Mouse (Mus musculus): ENCODE data around the gene Resp18.

The Resp18 gene

DNA sequence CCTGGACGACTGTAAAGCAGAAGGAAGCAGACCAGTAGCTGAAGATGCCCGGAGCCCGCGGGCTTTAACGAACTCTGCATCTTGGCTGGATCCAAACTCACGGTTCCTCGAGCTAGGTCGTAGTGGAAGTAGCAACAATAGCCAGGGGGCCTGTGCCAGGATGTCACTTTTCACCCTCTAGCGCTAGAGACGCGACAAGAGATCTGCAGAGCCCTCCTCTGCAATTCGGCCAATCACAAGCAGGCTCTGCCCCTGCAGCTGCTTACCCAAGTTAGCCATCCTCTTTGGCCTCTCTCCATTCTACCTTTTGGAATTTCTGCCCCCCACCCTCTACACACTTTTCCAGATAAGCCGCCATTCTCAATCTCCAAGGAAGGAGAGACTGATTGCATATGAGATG, at the start of gene Resp18:
Resp18 (minus strand) TSS at position 188 of the 400 bp plus-strand sequence.
- DNase-seq, result no peak

DNA sequence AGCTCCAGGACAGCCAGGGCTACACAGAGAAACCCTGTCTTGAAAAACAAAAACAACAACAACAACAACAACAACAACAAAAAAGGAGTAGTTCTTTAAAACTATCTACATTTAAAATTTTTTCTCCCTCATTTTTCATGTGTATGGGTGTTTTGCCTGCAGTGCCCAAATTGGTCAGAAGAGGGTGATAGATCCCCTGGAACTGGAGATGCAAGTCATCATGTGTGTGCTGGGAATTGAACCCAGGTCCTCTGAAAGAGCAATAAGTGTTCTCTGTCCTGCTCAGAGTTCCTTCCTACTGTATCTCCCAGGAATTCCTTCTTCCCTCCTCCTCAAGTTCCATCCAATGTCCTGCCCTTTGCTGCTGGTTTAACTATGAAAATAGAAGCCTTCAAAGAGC, 49.2 kb upstream of the Resp18 start:
- DNase-seq, result no peak

DNA sequence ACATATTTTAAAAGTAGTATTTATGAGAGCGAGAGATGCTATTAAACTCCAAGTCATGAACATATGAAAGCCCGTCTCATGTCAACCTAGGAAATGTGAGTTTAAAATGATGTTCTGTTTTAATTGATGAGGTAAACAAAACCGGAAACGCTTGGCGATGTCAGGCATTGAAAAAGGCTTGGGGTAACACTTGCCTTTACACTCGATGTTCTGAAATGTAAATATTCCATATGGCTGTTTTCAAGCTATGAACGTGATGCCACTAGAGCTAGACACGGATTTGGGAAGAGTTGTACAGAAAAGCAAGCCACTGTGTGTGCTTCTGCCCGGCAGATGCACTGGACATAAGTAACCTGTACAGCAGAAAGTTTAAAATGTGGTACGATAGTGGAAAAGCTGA, 41.0 kb upstream of the Resp18 start:
- DNase-seq, result no peak

DNA sequence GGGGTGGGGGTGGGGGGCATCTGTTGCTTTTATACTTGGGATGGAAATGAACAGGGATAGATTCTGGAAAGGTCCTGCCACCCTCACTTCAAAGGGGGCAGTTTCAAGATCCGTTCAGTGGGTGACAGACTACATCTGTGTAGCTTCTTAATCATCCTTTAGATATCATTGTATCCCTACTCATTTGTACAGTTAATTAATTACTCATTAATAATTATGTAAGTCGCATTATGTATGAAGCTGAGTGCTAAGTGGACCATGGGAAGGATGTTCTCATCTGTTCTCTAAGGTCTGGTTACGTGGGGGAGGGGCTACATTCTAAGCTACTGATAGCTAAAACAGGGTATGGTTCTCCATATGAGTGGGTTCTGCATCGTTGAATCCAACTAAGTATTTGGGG, 40.5 kb upstream of the Resp18 start:
- peak in 1 of 2 experiments; percentile 18 for DNase-seq

DNA sequence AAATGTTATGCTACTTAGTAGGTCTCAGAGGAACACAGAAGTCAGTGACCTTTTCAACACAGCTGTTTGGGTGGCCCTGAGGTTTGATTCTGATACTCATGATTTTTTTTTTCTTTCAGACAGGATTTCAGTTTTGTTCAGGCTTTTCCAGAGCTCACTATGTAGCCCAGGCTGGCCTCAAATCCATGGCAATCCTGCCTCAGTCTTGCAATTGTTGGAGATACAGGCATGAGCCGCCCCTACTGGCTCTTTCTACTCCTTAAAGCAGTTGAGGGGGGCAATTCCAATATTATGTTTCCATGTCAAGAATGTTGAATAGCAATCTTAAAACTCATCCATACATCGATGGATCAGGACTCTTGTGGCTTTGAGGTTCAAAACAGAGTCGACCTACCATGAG, 40.1 kb upstream of the Resp18 start:
- DNase-seq, result peak in 1 of 2 experiments; percentile 21

DNA sequence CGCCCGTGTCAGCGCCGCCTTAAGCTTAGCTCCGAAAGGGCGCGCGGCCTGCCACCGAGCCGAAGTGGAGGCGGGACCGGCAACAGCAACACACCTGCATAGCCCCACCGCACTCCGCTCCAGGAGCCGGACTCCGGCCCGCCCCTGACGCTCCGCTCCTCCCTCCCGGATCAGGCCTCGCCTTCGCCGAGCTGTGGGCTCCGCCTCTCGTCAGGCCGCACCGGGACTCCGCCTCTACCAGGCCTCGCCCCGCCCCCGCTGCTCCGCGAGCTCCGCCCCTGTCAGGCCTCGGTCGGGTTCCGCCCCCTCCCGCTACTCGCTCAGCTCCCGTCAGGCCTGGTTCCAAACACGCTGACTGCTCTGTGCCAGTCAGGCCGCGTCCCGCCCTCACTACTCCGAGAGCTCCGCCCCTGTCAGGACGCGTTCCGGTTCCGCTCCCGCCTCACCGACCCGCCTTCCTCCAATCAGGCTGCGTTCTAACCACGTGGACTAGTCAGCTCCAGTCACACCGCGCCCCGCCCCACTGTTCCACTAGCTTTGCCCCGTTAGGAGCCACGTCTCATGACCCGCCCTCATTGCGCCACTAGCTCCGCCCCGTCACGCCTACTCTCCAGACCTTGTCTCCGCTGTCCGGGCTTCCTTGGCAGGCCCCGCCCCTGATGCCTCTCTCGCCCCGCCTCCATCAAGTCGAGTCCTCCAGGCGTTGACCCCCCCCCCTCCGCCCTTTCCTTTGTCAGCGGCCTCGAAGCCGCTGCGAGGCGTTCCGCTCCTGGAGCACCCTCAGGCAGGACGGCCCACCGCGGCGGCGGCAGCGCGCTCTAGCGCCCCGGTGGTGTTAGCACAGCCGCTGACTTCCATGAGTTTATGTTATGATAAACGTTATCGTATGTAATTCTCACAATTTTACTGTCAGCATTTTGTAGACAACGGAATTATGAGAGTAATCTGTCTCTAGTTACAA, 39.3 kb upstream of the Resp18 start, which contains the start of gene Dnpep:
Dnpep (minus strand) TSS at position 750 of the 961 bp plus-strand sequence.
- DNase-seq, result peak; percentile 100

DNA sequence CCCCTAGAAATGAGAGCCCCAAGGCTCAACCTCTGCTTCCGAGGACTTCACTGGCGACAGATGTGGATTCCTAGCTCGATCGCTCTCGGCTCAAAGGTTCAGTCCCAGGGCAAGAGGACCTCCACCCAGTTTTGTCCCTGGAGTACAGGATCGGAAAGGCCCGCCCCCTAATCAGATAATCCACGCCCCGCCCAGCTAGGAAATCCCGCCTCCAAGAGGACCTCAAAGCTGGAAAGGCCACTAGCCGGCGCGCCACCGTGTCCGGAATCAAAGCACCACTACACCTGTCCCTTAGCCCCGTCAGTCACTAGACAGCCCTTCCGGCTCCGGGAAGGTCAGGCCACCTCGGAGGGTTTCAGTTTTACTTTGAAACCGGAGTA, 38.6 kb upstream of the Resp18 start:
- DNase-seq, result peak; percentile 91 to 93

DNA sequence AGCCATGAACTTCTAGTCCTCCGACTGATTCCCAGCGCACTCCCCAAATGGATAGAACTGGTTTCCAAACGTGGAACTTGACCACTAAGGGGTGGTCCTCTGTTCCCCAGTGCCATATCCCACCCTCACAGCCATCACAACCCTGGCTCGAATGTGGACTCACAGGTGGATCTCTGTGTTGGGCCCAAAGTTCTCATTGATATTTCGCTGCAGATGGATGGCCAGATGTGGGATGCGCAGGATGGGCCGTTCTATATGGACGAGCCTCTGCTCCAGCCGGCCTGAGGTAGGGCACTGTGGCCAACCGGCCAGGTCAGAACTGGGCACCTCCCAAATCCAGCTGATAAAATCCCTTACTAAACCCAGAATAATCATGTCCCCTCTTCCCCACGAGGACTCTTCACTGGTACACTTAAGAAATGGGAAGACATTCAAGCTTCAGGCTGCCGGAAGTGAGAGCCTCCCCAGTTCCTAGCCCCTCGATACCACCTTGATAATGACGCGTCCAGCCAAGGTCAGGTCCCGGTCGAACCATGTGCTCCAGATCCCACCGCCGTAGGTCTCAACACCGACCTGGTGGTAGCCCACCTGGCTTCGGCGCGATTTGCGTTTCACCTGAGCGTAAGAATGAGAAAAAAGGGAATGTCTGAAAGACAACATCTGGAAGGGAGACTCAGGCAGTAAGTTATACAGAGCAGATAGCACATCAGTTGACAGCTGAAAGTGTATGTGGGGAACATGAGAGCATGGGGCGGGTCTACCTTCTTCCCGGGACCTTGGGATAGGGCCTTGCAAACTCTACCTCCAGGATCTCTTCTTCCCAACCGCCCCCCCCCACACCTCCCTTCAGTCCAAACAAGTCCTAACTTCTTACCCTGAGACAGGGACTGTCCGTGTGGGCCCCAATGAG, 37.5 kb upstream of the Resp18 start:
- peak in 1 of 2 experiments; percentile 25 for DNase-seq

DNA sequence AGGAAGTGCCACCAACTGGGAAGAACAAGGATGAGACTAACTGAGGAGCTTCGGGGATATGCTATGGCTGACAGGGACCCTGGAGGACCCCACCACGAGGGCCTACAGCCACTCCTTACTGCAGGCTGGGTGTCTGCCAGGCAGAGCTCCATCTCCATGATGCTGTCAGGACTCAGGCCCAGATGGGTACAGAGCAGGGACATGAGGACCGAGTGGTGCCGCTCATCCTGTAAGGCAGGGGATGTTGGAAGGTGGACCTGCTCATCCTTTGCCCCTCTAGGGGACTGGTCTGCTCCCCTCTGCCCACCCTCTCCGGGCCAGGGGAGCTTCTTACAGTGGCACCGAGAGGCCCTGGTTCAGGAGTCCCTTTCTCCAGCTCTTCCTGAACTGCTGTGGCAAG, 36.8 kb upstream of the Resp18 start:
- no peak for DNase-seq

DNA sequence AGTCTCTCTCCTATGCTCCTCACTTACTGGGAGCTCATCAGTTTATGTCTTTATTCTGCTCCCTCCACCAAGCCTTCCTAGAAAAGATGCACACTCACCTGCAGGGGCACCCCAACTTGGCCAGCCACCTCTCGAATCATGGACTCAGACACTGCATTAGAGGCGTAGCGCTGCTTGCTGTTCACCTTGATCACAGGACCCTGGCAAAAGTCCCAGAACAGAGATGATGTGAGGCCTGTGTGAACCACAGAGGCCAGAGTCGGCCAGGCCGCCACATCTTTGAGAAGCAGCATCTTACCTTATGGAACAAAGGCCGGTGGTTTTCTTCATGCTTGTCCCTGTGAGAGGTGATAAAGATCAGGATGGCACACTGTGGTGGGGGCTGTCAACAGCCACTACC, 33.5 kb upstream of the Resp18 start:
- no peak for DNase-seq

DNA sequence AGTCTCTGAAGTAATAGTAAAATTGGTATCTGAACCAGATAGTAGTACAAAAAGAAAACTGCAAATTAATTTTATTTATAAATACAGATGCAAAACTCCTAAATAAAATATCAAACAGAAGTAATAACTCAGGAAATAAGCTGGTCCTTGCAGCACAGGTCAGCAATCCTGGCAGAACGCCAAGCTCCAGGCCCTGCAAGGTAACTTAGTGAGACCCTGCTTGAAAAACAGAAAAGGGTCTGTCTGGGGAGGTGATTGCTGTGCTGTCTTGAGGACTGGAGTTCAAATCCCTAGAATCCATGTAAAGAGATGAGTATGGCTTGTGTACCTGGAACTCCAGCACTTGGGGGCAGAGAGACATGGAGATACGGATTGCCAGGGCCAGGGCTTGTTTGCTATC, 26.4 kb upstream of the Resp18 start:
- DNase-seq, result no peak

DNA sequence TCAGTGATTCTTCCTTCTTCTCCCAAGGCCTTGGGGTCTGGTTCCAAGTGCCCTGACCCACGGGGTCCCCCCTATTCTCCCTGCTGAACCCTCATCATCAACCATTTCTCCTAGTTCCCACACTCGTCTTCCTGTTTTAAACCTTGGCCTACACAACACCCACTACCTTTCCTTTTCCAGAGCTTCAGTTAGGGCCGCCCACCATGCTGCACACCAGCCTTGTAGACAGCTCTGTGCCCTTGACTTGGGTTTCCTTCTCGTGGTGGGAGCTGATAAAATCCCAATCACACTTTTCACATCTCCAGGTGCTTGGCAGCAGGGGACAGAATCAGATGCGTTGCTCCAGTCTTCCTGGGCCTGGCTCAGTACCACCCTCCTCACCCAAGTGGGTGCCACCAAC, 16.1 kb upstream of the Resp18 start:
- no peak for DNase-seq

DNA sequence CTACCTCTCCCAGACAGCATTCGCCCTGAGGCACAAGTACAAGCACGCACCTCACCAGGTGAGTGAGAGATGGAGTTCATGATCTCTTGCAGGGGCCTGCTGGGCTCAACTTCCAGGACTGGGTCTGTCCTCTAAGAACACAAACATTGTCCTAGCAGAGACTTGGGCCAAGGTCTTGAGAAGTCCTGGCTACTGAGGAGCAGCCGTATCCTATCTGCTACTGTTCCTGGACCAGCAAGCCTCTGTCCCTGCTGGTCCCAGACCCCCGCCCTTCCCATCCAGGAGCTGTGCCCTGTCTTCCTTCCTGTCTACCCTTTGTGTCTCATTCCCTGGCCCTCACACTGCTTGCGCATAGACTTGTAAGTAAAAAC, 15.1 kb upstream of the Resp18 start:
- no peak for DNase-seq

DNA sequence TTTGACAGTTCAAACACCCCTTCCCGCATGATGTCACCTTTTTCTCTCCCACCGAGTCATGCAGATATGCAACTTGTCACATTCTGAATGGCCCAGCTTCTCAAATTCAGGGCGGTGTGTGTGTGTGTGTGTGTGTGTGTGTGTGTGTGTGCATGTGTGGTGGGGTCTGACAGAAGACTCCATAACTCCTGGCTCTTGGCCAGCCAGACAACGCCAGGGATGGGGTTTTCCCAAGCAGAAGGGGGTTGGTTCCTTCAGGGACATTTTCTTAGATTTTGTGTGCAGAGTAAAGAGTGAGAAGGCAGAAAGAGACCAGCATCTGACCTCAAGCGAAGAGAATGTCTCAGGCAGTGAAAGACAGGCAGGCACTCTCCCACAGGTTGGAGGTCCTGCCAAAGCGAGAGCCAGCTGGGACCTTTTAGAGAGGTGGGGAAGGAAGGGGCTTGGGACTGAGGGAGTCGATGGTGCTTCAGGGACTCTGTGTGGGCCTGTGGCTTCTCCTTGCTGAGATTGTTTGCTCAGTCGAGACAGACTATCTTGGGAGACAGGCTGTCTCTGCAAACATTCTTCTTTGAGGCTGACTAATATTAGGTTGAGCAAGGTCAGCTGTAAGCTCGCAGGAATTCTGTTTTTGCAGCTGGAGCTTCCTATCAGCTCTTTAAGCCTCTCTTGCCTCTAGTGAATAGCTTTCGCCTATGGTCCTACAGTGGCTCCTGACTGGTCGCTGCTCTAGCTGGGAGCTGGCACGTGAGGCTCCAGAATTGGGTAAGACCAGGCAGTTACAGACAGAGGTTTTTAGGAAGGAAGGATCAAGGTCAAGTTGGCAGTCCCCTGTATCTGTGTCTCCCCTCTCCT, 14.5 kb upstream of the Resp18 start:
- no peak for DNase-seq

DNA sequence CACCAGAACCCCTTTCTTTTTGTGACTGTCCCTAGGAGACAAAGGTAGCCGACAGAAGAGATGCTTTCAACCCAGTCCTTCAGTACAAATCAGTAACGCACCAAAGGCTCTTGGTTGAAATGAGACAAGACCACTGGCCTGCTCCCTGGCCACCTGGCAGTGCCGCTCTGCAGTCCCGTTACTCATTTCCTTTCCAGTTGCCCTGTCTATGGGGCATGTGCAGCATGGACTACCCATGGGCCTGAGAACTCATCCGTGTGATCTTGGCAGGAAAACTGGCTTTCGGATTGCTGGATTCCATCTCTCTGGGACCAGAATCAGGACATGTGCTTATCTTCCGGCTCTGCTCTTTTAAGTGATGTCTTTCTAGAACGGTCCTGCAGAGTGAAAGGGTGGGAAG, 13.1 kb upstream of the Resp18 start:
- no peak for DNase-seq

DNA sequence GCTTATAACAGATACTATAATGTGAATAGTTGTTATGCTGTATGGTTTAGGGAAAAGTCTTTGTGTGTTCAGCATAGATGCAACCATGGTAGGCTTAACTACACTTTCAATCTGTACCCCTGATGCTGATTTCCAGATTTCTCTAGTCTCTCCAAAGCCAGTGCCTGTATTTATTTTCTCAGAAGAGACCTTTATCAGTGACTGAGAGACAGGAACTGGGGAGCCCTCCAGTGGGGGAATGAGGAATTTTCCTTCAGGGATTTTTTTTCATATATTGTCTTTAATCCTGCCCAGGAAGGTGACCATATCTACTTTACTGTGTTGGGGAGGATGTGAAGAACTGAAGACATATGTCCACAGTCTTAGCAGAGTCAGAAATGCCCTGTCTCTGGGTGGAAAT, 12.4 kb upstream of the Resp18 start:
- peak in 1 of 2 experiments; percentile 26 for DNase-seq

DNA sequence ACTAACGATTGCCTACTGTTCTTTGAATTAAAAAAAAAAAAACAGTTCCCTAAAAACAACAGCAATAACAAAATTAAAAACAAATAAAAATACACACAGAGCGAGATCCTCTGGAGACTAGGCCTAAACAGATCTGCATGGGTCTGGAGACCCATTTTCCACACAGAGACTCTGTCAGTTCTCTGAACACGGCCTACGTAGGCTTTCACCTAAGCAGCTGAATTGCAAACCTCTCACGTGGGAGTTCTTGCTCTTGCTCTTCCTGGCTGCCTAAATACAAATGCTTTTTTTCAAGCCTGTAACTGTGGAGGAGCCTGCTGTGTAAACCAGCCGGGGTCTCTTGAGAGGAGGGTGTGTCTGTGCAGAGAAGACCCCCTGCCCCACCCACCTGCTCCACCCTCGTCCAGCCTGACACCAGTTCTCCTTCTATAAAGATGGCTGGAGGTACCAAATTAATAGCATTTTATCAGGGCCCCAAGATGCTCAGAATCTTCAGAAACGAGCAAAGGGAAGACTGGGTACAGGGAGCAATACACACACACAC, 11.7 kb upstream of the Resp18 start:
- DNase-seq, result no peak

DNA sequence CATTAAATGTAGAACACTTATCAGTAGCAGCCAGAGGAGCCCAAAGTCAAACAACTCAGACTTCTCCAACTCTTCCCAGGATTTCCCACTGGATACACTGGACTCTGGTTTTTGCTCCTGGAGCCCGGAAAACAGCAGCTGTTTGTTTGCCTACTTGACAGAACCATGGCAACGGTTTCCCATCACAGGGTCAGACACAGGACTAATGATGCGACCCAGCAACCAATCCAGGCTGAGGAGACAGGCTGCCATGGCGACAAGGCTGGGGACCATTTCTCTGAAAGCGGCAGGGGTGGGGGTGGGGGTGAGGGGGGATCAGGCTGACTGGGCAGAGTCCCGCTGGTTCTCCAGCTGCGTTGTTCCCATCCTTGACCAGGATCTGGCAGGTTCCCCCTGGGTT, 11.2 kb upstream of the Resp18 start:
- no peak for DNase-seq

DNA sequence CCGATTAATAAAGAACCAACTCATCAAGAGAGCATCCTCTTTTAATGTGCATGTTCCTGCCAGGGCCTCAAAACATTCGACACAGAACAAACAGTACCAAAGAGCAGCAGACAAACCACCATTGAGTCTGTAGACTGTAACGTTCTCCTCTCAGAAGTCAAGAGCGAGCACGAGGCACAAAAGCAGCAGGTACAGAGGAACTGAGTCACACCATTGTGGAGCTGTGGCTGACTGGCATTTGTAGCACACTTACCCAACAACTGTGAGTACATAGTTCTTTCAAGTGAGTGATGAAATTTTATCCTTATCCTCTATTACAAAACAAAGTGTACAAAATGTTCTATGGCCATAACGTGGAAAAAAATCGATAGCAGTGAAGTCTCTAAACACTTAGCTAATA, 6.7 kb upstream of the Resp18 start:
- DNase-seq, result no peak

DNA sequence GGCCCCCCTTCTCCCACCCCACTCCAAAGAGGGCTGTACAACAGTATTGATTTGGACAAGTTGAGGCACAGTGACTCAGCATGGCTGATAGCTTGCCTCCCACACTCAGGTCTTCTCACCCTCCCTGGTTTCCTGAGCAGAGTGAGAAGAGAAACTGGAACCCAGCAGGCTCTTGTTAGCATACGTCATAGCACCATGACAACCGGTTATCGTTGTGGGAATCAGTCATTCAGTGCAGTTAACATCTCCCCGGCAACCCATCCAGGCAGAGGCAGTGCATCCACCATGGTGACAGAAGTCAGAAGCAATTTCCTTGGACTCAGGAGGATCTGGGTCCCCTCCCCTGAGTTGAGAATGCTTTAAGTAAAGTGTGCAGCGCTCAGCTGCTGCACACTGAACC, 4.8 kb upstream of the Resp18 start:
- no peak for DNase-seq

DNA sequence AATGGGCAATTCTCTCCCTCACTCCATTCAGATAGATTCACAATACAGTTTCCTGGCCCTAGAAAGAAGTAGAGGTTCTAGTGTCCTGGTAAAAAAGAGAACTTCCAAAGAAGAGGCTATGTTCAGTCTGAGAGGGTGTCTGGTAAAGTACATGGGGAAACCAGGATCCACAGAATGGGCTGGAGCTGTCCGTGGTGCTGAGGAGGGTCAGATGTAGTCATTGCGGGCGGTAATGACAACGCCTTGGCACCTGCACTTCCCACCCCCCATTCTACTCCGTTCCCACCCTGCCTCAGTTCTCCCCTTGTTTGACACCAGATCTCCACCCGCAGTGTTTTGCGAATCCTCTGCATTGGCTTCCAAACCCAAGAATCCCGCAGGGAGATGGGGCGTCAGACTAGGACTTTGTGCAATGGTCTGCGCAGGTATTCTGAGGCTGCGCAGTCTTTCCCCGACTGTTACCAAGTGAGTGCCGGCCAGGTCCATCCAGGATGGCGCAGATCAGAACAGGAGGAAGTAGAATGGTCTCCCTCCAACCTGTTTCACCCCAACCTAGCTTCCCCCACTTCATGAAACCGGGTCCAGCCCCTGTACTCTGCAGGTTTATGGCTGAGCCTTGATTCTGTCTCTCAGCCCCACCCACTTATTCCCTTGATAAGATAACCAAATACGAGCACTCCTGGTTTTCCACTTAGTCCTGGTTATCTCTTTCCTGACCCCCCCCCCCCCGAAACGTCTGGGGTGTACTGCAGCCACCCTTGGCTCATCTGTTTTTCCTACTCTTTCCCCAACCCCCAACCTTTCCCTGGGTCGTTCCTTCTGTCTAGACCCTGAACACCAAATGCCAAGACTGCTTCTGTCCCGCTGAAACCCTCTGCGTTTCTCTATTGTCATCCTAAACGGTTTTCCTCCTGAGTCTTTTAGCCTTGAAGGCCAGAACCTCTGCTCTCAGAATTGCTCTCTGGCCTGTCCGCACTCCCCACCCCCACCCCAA, 723 bp downstream of the Resp18 start:
- DNase-seq, result peak in 1 of 2 experiments; percentile 49

All from kidney, adult 8-10 months (tissue).